Mouse (Mus musculus) right cerebral cortex, postnatal 36 days (tissue): ENCODE data around the gene Vmn1r204.
"Not testable (repeated sequence)": the region's sequence is repeated elsewhere in the genome, so short reads cannot be mapped to it uniquely, and the experiment has no call there.

Experiments
- DNase-seq, 2 experiments: peaks; one replicate each; pipeline ENCODE4 v3.0.0; 2022; ENCODE audit warnings: low spot score in 2 of 2, mixed read lengths in 1 of 2

The Vmn1r204 gene

DNA sequence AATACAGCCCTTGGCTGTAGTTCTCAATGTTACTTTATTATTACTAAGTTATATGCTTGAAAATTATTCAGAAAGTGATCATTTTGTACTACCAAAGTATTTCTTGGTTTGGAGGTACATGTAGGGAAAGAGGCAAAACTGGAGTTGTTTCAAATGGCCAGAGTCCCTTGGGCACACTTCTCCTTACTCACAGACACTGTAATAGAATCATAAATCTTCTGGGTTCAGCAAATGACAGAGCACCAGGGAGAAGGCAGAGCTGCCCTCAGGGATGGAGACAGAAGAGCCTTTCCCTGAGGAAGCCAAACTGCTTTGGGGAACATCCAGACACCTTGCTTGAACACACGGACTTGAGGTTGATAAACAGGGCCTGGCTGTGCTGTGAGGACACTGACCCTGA, at the start of gene Vmn1r204:
TSS of gene Vmn1r204 (plus strand) at position 301 of the 400 bp plus-strand sequence.
- not testable (repeated sequence) for DNase-seq

DNA sequence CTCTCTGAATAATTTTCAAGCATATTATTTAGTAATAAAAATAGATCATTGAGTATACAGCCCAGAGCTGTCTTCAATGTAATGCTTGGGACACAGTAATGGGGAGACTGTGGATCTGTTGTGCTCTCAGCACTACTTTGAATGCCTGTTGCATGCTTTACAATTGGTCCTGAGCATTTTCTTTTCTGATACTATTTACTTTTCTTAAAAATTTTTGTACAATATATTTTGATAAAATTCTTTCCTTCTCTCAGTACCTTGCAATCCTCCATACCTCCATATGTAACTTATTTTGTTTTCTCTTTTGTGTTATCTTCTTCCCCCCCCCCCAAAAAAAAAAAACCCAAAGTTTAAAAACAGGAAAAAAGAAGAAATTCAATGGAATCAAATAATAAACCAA, 47.7 kb upstream of the Vmn1r204 start, which contains the start of gene Vmn1r202:
TSS of gene Vmn1r202 (minus strand) at position 101 of the 400 bp plus-strand sequence.
- DNase-seq: no peak

- DNase-seq: no peak
Measured at GRCm38 (mm10) chr13:22517814-22518213, 35.2 kb upstream of the Vmn1r204 start, which contains the start of gene Vmn1r203. Gene Vmn1r203 (plus strand): TSS chr13:22518114.

DNA sequence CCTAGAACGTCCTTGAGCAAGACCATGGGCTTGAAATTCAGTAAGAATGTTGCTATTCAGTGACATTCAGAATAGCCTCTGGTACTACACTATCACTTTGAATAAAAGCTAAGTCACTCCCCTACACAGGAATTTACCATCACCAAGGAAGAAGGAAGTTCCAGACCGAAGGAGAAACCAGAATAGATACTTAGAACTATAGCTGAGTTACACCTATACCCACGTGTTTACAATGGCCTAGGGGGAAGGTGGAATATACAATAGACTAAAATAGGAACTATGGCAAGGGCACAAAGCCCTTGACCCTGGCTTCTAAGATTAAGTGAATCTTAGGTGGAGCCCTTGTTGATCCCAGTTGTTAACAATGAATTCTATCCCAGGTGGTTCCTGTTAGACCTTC, 21.9 kb downstream of the Vmn1r204 start:
- DNase-seq: not testable (repeated sequence)

GRCm38 (mm10) chr13:22583336-22583735, 30.3 kb downstream of the Vmn1r204 start:
- DNase-seq: not testable (repeated sequence)

- DNase-seq: no peak
Measured at GRCm38 (mm10) chr13:22592900-22593299, 39.9 kb downstream of the Vmn1r204 start, which contains the start of gene Vmn1r205. Gene Vmn1r205 (minus strand): TSS chr13:22593000.
